Mouse (Mus musculus) thymus, postnatal 25 days (tissue): Measurements from ENCODE around the gene Nckap5l.
A peak's percentile ranks its signal among the peaks of the same experiment; 100 is the strongest.
"Not testable (repeated sequence)": the region's sequence is repeated elsewhere in the genome, so short reads cannot be mapped to it uniquely, and the experiment has no call there.

Experiments used
- DNase-seq: peaks from one replicate; pipeline ENCODE4 v3.0.0; 2022

The Nckap5l gene

GRCm38 (mm10) chr15:99469067-99469466 lies 11.5 kb upstream of the Nckap5l start:
- peak; percentile 80 for DNase-seq

DNA sequence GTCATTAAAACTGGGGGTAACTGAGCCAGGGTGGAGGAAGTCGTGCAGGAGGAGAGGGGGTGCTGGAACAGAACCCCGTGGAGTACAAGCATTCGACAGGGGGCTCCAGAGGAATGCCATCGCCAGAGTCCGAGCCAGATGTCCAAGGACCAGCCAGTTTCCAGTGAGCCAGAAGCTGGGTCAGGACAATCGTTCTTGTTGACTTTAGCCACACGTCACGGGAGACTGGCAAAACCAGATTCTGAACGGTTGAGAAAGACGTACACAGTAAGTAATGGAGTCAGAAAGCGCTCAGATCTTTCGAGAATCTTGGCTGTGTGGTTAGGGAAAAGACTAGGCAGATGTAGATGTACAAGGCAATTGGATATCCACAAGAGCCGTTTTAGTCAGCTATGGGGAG lies 5.6 kb upstream of the Nckap5l start:
- no peak for DNase-seq

DNA sequence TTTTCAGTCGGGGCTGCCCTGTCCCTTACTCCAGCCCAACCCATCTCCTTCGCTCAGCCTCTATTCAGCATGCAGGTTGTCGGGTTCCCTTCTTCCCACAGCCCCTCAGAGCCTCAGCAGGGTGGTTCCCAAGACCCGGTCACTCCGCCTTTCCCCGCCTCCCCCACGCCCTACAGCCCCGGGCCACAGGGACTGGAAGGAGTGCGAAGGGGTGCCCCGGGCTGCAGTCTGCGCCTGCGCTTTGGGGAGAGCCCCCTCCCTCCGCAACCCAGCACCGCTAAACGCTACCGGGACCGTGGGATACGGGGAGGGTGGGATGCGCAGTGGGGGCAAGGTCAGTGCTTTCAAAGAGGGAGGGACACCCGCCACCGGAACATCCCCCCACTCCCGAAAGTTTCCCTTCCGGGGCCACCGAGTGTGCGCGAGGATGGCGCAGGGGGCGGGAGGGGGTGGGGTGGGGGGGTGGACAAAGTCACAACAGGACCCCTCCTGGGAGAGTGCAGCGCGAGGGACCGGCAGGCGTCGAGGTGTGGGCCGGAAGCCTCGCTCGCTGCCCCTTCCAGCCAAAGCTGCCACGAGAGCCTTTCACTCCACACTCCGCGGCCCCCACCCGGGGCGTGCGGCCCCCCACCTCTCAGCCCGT lies 464 bp downstream of the Nckap5l start:
- peak; percentile 64 for DNase-seq

- DNase-seq: no peak
These were observed 1.1 kb downstream of the Nckap5l start for GRCm38 (mm10) chr15:99456338-99456962.

DNA sequence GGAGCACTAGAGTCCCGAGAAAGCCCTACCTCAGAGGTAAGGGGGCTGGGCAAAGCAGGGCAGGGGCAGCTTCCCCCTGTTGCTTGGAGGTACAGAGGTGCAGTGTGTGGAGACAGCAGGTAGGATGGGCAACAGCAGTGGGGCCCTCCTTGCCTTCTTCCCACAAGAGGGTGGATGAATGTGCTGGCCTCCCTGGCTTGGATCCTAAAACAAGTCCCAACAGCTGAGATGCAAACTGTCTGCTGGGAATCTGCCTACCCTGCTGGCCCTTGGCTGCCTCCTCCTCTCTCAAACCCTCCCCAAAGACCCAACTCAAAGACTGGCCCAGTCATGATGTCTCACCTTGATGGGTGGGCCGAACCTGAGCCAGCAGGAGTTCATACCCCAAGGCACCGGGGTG lies 2.1 kb downstream of the Nckap5l start:
- no peak for DNase-seq

DNA sequence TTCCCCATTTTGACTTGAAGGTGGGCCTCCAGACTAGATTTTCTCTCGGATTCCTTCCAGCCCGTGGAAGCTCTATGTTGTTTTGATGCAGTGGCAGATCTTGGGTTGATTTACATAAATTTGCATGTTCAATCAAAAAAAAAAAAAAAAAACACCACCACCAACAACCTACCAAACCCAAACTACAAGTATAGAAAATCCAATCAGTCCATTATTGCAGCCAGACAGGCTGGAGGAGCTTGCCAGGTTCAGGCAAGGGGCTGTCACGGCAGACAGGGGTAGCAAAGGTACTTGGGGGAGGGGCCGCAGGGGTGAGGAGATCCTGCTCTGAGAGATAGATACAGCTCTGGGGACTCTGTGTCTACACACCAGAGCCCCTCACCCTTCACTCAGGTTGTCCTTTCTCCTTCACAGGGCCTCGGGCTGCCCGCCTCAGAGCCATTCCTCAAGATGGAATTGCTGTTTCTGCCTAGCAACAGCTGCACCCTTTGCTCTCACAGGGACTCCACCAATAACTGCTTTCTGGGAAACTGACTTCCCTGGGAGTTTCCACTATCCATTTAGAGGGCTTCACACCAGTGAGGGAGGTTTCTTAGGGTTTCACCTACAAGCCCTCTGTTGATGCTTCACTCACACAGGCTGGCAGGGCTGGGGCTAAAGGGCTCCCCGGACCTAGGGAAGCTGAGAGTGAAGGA lies 2.8 kb downstream of the Nckap5l start:
- no peak for DNase-seq

DNA sequence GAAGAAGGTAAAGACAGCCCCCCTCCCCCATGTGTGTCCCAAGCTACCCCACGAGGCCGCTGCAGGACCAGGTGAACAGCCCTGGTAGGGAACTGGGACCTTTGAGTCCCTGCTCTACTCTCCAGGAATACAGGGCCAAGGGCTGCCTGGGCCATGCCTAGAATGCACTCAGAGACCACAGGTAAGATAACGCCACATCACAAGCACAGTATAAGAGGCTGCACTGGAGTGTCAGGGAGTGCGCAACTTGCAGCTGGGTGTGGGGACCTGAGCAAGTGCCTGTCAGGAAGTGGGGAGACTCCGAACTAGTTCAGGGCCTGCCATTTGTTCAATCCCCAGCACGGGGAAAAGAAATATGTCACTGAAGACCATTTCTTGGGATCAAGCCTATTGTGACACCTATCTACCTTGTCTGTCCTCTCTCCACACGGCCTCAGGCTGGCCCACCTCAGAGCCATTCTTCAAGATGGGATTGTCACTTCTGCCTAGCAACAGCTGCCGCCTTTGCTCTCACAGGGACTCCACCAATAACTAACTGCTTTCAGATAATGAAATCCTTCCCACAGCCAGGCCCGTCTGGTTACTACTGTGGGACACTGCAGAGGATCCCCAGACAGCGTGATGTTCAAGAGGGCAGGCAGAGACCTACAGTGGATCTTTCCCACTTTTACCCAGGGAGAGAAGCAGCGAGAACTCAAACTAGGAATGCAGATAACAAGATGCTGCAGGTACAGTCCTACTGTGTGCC lies 4.2 kb downstream of the Nckap5l start:
- DNase-seq: peak; percentile 40

DNA sequence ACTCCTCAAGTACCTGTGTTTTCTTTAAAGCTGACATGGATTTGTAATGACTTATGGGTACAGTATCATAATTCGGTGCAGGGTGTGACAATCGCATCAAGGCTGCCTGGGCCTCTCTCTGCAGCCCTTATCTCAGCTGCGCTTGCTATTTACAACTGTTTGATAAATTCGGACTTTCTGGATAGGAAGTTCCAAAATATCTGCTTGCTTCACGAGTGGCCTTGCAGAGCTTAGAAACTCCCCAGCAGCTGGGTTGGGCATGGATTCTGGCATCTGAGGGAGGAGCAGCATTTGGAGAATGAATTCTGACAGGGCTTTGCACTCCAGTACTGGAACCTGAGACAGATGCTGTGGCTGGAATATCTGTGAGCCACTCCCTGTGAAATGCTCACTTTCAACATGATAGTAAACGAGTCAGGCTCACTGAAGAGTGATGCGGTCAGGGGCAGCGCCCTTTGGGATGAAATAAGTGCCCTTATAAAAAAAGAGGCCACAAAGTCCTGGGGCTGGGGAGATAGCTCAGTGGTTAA lies 7.7 kb downstream of the Nckap5l start:
- no peak for DNase-seq

DNA sequence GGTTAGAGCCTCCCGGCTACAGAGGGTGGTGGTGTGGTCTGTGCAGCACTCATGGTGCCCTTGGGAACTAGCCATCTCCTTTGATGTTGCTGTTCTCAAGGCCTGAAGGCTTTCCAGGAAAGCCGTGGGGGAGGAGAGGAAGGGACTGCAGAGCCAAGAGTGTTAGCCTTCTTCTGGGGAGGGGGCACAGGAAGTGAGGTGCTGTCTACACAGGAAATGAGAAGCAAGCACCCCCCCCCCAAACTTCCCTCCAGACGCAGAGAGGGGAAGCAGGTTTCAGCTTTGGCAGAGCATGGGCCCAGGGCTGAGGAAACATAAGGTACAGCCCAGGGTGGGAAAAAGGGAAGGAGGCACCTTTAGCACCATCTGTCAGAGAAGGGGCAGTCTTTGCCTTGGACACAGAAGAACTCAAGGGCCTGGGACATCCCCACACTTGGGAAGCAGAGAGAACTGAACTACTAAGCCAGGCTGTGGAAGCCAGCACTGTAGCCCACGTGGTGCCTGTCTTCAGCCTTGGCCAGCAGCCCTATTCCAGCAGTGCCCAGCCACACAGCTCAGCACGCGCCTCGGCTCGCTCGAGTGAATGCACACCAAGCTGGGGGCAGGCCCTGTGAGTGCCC lies 8.3 kb downstream of the Nckap5l start:
- peak; percentile 21 for DNase-seq

DNA sequence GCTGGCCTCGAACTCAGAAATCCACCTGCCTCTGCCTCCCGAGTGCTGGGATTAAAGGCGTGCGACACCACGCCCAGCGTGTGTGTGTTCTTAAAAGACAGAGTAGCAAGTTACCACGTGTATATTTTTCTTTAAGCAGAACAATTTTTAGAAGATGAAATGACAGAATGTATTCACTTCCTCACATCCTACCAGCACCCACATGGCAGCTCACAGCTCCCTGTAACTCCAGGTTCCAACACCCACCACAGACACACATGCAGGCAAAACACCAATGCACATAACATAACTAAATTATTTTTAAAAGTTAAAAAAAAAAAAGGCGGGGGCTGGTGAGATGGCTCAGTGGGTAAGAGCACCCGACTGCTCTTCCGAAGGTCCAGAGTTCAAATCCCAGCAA lies 11.4 kb downstream of the Nckap5l start:
- DNase-seq: not testable (repeated sequence)

DNA sequence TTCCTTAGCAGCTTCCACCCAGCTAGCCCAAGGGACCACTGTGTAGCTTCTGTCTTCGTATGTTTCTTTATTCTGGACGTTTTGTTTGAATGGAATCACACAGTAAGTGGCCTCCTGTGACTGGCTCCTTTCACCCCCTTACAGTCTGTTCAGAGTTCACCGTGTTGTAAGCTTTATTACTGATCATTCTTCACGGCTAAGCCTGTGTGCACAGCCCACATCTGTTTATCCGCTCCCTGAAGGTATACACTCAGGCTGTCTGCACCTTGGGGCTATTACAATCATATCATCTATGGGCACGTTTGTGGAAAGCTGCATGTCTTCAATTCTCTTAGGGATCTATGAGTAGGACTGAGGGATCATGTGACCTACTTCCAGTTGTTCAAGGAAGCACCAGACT lies 12.0 kb downstream of the Nckap5l start:
- DNase-seq: no peak

- DNase-seq: no peak
These were observed 15.2 kb downstream of the Nckap5l start for GRCm38 (mm10) chr15:99442358-99442757.

DNA sequence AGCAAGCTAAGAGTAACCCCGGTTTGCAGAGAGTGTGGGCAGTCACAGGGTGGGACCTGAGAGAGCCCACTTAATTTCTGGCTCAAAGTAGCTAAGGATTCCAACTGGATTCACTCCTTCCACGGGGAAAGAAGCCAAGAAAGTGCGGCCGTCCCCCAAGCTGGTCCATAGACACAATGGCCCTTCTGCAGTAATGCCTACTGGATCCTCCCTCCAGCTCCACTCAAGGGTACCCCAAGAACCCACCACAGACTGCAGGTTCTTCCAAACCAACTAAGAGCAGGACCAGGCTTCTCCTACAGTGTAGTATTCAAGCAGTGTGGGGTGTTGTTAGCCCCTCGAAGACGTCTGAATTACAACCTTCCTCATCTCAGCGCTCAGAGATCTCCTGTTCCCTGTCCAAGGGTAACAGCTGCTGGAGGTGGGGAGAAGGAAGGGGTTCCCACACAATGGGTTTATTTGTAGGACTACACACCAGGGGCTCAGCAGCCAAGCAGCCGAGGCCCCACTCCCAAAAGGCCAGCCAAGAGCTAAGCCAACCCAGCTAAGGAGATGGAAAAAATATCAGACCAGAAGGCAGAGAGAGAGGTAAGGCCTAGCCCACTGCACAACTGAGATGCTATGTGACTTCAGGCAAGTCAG lies 16.6 kb downstream of the Nckap5l start:
- no peak for DNase-seq

DNA sequence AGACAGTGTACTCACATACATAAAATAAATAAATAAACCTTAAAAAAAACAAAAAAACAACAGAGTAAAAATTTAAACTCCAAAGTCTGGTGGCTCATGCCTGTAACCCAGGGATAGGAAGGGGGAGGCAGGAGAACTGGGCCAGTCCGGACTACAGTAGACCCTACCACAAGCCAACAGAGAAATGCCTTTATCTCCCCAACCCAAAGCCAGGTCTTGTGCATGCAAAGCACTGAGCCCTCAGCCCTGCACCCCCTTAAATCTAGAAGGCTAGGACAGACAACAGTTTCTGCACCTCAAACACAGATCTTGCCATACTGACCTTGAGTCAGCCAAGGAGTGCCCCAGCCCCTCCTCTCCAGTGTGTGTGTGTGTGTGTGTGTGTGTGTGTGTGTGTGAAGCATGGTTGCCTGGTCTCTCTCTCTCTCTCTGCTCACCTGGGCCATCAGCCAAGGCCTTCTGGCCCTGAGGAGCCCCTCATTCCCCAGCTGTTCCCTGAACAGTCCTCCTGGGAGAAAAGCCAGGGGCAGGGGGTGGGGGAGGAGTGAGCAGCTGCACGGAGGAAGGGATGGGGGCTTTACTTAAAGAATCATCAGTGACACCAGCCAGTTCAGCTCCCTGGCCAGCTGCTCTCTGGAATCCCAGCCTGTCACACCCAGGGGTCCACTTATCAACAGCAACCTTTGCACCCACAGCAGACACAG lies 17.3 kb downstream of the Nckap5l start:
- DNase-seq: no peak

DNA sequence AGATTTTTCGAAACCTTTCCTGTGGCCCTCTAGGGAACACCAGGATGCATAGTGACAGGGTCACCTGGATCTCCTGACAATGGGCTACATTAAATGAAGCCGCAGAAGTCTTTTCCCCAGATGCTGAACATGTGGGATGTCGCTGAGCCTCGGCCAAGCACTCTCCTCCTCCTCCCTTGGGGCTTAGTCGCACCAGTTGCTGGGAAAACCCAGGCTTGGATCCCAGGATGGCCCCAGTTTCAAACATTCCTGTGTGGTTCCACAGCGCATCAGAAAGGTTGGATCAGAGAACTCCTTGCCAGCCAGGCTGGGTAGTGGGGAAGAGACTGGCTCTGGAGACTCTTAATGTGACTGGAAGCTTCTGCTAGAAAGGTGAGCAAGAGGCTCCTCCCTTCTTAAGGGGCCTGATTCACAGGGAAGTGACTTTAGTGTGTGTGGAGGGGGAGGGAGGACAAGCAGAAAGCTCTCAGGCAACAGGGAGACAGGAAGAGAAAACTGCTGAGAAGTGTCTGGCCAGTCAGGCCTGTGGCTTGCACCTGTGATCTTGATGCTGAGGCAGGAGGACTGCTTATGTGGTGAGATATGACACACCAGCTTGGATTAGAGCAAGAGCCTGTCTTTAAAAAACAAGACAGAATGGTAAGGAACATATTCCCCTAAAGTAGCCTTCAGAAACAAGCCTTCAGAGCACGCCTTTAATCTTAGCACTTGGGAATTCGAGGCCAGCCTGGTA lies 18.4 kb downstream of the Nckap5l start:
- no peak for DNase-seq

GRCm38 (mm10) chr15:99433913-99434312 lies 23.6 kb downstream of the Nckap5l start:
- no peak for DNase-seq

DNA sequence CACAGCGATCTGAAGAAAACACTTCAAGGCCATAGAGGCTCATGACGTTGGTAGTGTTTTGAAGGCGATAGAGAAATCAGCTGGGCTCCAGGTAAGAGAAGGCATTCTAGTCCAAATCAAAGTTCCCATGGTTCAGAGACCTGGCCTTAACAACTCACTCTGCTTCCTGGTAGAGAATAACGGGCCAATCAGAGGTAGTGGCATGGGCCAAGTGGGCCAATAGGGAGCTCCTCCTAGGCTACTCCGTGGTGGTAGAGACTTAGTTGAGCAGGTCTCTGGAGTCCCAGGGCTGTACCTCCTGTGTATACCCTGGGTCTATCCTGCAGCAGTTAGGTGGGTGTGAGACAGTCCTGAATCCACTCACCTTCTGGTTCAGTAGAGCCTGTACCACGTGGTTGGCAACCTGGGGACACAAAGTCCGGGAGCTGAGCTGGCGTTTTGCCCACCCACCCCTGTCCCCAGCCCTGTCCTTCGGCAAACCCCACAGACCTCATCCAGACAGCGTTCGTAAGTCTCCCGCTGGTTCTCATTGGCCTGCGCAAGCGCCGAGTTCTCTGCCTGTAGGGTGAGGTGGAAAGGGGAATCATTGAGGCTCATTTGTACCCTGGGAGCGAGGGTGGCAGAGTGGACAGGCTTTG lies 24.3 kb downstream of the Nckap5l start:
- no peak for DNase-seq

GRCm38 (mm10) chr15:99431967-99432366 lies 25.6 kb downstream of the Nckap5l start:
- no peak for DNase-seq

DNA sequence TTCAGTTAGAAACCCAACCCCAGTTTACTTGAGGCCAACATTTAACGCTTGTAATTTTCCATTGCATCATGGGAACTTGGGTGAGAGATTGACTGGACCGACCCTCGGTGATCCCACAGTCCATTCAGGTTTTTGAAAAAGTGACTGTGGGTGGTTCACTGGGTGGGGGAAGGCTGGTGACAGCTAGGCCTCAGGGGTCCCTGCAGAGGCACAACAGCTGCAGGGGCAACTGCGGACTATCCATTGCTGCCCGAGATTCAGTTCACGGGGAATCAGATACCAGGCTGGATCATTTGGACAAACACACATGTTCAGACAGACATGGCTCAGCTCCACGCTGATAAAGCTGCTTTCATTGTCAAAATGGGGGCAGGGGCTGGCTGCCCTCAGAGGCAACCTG lies 26.0 kb downstream of the Nckap5l start:
- DNase-seq: no peak

- DNase-seq: no peak
These were observed 26.5 kb downstream of the Nckap5l start for GRCm38 (mm10) chr15:99431063-99431462.
